Mouse (Mus musculus) mesoderm, embryonic 11.5 days (tissue): ENCODE measurements at regions not wholly inside any gene's neighbourhood (a gene's known extent, or its start where the extent isn't known, plus 50 kb on each side); places are given as distances from the start of the nearest gene placed in this dataset.
"Not testable (repeated sequence)": the region's sequence is repeated elsewhere in the genome, so short reads cannot be mapped to it uniquely, and the experiment has no call there.

Experiments used
- DNase-seq: peaks from one replicate; pipeline ENCODE4 v3.0.0-alpha.2; 2012; ENCODE audit warnings: low read depth, low spot score

DNA sequence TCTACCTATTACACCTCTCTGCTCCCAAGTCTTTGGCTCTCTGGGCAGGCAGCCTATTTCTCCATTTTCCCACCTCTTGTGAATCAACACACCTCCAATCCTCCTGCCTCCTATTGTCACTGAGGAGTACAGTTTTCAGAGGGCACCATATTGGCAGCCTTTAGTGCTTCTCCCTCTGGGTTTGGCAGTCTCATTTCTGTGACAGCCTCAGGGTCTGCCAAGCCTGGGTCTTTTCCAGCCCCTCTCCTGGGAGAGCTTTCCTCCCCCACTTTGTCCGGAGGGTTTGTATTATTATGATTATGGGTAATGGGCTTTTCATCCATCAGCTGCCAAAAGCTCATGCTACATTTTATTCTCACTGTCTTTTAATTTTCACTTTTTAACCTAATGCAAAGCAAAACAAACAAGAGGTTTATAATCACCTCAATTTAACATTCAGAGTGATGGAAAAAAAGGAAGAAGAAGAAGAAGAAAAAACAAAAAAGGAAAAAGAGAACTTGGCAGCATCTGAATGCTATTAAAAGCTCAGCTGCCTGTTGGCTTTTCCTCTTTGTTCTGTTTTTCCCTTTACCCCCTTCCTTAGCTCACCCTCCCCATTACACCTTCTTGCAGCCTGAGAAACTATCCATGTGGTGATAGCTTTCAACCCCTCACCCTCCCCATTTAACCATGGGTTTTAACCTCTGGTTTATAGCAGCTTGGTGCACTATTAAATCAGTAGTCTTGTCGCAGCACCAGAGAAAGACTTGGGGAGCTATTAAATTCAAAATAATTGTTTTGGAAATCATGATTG lies 790.5 kb upstream of the Cdh8 start:
- DNase-seq = no peak

DNA sequence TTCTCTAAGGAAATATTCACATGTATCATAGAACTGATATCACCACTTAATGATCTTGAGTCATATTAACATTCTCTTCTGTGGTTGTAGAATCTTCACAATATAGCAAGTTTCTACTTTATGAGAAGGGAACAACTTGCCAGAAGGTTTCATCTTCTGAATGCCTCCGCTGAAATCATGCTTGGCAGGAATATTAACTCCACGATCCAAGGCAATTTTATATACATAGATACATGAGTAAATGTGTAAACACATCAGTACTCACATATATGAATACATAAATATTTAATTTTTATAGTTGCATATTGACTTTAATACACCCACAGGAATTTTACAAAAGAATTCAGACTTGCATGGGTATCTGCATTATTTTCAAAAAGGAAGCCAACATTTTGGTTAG lies 777.0 kb upstream of the Cdh8 start:
- DNase-seq = no peak

DNA sequence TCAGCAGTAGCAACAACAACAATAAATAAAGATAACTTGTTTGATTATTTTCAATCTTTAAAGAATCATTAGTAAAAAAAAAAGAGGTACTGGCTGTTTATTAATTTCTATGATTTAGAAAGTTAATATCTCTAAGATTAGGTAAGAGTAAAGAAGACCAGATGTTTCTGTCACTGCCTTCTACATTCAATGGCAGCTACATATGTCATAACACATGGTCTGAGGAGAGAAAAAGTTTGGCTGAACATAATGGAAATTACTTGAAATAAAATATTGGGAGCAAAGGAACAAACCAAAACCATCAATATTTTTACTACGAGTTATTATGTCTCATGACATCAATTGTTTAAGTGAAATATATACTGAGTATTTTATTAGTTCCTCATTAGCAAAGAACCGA lies 774.4 kb upstream of the Cdh8 start:
- DNase-seq = no peak

DNA sequence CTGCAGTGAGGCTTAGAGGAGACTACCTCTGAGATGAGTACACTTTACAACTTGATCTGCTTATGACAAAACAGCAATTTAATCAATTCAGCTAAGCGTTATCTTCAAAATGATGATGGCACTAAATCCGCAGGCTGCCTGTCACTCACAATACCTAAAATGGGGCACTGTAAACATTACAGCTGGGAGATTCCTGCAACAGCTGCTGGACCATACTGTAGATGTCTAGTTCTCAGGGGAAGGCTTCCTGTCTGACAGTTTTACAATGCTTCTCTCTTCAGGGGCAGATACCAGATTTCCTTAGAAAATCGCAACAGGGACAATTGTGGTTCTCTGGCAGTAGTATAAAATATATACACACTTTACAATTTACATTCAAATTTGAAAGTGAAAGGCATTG lies 771.7 kb upstream of the Cdh8 start:
- no peak for DNase-seq

DNA sequence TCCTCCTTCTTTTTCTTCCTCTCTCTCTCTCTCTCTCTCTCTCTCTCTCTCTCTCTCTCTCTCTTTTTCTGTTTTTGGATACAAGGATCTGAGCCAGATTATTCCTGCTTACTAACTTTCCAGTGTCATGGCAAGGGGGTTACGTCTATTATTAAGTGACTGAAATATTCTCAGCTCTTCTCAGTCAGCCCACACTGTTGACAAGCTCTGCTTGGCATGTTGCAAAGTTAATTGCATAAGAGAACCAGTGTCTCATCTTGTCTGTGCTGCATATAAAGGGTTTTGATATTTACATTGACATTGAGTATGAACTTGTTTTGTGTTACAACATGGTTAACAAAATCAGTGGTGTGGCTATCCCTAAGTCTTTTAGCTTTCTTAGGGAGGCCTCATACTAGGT lies 760.2 kb upstream of the Cdh8 start:
- DNase-seq = no peak

DNA sequence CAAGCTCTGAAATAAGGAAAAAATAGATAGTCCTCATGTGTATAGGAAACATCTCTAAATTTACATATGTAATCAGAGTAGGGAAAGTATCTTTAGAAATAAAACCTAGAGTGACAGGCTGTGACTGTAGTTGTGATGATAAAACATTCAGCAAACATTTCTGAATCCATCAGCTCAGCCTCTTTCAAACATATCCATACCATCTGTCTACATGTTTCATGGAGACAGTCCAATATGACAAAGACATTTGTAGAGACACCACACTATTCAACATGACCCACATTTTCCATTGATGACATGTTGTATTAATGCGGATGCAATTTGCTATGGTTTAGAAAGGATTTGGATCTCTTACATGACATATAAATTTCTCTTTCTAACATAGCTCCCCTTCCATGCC lies 729.1 kb upstream of the Cdh8 start:
- no peak for DNase-seq

DNA sequence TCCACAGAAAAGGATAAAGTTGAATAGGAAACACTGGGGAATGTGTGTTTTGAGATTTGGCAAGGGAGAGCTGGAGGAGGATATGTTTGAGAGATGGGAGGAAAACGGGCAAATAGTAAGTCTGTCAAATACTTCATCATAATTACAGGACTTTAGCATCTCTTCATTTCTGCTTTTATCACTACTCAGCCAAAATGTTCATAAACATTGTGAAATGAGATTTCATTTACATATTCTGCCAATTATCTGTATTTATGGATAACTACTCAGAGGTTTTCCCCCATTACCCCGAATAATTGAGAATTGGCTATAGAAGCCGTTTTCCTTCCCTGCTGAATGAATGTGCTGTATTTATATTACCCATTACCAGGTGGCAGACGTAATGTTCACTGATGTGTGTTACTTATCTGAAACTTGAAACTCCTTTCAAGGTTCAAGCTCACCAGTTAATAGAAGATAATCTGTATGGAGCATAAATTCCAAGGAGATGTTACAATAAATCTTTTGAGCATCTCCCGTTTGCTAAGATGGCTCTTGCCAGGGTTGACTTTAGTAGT lies 727.9 kb upstream of the Cdh8 start:
- no peak for DNase-seq

DNA sequence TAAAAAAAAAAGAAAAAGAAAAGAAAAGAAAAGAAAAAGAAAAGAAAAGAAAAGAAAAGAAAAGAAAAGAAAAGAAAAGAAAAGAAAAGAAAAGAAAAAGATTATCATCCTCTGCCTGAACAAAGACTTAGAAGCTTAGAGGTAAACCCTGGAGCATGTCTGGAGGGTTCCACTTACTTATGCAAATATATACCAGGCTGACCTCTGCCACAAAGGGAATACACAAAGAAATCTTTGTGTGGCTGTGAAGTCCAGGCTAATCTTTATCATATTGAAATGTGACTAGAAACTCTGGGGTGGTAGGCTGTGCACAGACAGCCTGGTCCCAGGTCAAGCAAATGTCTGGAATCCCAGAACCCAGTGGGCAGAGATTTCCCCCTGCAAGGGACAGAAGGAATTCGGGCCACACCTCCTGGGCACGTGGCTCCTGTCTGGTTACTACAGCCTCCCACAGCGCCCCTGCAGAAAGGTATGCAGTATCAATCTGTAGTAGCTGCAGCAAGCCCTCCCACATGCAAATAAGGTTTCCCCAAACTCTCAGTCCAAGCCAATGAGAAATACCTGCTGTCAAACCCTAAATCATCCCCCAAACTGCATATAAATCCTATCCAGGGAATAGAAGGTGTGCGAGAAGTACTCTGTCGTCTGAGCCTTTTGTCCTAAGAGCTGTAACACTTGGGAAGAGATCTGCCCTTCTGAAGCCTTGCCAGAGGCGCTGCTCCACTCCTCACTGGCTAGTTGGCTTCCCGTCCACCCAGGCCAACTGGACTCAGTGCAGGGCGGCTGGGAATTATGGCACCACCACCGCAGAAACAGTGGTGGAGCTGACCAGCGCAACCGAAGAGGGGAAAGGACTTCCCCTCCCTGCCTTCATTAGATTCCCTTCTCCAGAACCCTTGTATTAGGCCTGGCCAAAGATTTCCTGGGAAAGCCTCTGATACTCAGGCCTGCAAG lies 688.4 kb upstream of the Cdh8 start:
- peak; percentile 60 for DNase-seq

DNA sequence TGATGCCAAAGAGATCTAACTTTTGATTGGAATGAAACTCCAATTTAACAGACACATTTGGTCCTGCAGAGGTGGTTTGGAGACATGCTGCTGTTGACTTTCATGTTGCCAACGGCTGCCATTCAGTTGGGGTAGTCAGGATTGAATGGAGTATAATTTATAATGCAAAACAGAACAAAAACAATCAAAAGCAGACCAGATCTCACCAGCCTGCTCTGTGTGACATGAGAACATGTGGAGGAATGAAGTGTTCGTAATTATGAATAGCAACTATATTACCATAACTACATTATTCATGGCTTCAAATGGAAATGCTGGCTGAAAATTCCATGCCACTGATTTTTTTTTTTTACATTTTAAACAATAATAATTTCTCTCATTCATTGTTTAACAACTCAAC lies 685.7 kb upstream of the Cdh8 start:
- no peak for DNase-seq

DNA sequence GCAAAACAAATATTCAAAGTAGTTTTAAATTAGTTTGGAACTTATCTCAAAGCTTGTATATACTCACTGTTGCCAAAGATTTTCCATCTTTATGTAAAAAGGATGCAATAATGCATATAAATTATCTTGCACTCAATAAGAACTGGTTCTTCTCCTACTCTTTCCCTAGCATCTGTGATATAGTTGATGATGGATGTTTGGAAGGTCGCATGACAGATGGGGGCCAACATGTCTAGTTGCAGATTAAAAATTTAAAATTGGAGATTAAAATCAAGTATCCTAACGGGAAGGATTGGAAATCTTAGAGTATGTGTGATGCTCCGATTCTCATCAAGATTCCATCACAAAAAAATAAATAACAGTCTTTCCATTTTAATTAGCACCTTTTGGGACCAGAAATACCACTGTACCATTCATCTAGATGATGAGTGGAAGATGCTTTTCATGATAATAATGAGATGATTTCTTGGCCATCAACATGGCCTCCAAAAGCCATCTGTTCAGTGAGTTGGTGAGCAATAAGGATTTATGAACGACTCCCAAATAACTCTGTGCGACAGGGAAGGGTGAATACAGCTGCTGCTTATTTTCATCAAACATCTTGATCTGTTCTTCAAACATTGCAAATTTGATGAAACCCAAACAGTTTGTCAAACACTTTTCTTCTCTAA lies 655.9 kb upstream of the Cdh8 start:
- no peak for DNase-seq

DNA sequence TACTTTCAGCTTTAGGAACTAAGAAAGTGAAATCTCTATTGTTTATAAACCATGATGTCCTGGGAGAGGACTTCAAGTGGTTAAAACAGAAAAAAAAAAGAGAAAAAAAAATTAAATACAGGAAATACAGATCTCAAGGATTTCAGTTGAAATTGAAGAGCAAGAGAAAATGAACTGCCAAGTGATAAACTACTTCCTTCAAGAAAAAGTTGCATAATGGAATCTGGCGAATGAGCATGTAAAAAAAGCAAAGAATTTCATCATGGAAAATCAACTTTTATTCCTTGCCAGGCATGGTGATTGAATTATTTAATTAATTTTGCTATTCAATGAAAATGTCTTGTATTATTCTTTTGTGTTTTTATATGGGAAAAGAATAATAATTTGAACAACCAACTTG lies 653.5 kb upstream of the Cdh8 start:
- DNase-seq = no peak

DNA sequence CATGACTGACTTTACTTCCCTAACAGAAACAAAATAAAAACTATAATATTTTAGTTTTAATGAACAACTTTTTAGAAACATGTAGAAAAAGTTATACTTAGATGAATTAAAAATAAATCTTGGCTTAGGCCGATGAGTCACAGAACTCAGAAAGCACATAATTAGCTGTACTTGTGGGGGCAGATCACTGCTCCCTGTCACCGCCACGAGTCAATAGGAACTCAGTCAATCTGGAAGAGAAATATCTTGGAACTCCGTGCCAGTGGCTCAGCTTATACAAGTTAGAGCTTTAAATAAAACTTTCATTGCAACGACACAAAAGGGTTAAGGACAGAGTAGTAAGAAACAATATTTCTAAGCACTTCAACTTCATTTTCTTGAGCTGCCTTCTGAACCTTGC lies 622.7 kb upstream of the Cdh8 start:
- DNase-seq = no peak

DNA sequence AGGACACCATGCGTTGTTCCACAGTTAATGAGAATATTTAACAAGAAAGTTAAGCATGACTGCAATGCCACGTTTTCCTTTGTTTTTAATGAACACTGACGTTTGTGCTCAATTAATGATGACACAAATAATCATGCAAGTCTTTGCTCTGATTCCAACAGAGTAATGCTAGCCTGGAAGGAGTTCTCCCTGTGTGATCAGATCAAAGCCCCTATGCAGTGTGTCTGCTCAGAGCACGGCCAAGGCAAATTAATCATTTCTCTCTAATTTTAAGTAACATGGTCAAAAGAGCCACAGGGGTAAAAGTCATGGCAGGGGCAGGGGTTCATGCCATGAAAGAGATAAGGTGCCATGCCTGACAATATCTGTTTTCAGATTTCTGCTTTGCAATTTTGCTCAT lies 618.2 kb upstream of the Cdh8 start:
- DNase-seq = no peak

DNA sequence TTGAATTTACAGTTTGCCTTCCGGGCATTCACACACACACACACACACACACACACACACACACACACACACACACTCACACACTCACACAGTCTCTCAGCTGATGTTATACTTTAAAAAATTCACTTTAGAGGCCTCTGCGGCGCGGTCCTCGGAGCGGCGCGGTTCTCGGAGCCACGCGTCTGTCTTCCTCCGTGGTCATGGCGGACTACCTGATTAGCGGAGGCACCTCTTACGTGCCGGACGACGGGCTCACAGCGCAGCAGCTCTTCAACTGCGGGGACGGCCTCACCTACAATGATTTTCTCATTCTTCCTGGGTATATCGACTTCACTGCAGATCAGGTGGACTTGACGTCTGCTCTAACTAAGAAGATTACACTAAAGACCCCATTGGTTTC lies 614.1 kb upstream of the Cdh8 start:
- not testable (repeated sequence) for DNase-seq

DNA sequence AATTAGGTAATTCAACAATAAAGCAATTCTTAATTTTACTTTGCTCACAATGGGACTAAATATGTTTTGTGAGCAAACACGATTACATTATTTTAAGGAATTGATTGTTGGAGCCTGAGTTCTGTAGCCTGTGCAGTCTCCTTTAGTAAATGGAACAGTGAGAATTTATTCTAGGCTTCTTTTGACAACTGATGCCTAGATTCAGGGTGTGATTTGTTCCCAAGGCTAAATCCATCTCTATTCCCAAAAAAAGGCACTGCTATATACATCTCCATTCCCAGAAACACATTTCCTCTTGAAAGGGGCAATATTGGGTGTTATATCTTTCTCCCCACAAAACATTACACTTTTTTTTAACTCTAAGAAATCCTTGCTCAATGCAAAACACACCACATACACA lies 599.4 kb upstream of the Cdh8 start:
- no peak for DNase-seq

DNA sequence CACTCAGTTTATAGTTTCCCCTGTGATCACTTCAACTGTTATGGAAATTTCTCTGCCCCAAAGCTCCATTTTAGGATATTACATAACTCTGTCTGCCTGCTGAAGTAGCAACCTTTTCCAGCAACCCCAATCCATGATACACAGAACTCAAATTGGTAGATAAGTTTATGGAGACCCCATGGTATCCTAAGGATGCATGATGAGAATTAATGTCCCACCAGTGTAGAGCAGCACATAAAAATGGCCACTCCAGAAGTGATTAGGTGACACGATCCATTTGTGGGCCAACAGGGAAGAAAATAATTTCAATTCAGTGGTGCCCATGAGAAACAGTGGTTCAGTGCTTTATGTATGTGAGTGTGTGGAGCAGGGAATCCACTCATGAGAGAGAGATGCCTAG lies 583.3 kb upstream of the Cdh8 start:
- no peak for DNase-seq

DNA sequence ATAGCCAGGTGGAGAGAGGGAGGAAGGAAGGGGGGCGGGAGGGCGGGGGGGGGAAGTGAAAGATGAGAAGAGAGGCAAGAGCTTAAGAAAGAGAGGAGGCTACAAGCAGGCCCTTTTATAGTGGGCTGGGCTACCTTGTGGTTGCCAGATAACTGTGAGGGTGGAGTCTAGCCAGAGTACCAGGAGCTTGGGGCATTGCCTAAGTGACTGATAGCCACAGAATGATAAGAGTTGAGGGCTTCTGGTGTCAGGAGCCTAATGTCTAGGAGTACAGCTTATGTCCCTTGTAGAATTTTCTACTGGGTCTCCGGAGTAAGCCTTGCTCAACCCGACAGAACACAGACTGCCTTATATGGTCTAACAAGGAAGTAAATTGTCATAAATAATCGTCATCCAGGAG lies 567.4 kb upstream of the Cdh8 start:
- no peak for DNase-seq

DNA sequence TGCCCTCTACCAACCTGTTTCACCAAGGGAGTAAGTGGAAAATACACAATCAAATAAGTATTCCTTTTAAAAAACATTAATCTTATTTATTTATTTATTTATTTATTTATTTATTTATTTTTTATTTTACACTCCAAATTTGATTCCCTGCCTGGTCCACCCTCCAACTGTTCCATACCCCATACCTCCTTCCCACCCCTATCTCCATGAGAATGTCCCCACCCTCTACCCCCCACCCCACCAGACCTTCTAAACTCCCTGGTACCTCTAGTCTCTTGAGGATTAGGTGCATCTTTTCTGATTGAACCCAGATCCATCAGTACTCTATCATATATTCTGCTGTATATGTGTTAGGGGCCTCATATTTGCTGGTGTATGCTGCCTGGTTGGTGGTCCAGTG lies 538.4 kb upstream of the Cdh8 start:
- DNase-seq = no peak

DNA sequence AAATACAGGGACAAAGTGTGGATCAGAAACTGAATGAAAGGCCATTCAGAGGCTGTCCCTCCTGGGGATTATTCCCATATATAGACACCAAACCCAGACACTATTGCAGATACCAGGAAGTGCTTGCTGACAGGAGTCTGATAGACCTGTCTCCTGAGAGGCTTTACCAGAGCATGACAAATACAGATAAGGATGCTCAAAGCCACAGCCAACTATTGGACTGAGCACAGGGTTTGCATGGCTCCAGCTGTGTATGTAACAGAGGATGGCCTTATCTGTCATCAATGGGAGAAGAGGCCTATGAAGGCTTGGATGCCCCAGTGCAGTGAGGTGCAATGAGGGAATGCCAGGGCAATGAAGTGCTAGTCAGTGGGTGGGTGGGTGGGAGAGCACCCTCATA lies 537.6 kb upstream of the Cdh8 start:
- DNase-seq = no peak

DNA sequence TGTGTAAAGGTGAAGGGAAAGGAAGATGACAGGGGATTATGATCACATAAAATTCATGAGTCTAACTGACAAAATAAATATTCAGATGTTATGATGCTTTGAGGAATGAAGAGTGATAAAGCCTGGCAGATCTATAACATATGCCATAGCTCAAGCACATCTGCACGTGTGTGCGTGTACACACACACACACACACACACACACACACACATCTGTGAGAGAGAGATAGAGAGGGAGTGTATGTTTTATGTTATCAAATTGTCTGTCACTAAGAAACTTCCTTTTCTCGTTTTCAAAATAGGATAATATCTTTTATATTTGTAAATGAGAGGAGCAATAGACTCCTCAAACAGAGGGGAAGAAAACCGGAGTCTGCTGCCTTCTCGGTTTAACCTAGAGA lies 516.9 kb upstream of the Cdh8 start:
- DNase-seq = no peak
